Mouse (Mus musculus): Measurements from ENCODE around the gene Tbc1d1. TPM values are rescaled to one million over a fixed set of nuclear protein-coding genes. Genes with fewer than 3 reads are reported as not detected.
A peak's percentile ranks its signal among the peaks of the same experiment; 100 is the strongest.

Tbc1d1 gene
- polyA plus RNA-seq, 1 experiment from 2014 or later: 18.4 TPM

- Histone ChIP-seq H3K4me3 (no peak overlapping the region), H3K36me3 (no peaks in the 10 kb centered on the region), H3K9me3 (no peaks in the 10 kb centered on the region), H3K4me1 (no peaks in the 10 kb centered on the region), H3K4me2 (no peak overlapping the region), H3K27me3 (no peaks in the 10 kb centered on the region), H3K27ac (no peak overlapping the region), H3K9ac (no peak overlapping the region)
- 73% methylated on average over 5 of the region's 5 CpGs for WGBS
- ATAC-seq (ENCODE audit: insufficient number of reproducible peaks, low FRiP score, low TSS enrichment, low read depth): no peak
These were observed 56.1 kb downstream of the Tbc1d1 start for GRCm38 (mm10) chr5:64212206-64212605.

GRCm38 (mm10) chr5:64212619-64213018 is 56.5 kb downstream of the Tbc1d1 start:
- 75% methylated on average over 3 of the region's 3 CpGs for WGBS
- H3K27me3 ChIP-seq: no peaks in the 10 kb centered on the region
- H3K36me3 ChIP-seq: no peaks in the 10 kb centered on the region
- no peak overlapping the region for H3K27ac ChIP-seq
- no peak for ATAC-seq (ENCODE audit: insufficient number of reproducible peaks, low FRiP score, low TSS enrichment, low read depth)
- H3K4me3 ChIP-seq: no peak overlapping the region
- H3K4me1 ChIP-seq: no peaks in the 10 kb centered on the region
- no peak overlapping the region for H3K4me2 ChIP-seq
- H3K9me3 ChIP-seq: no peaks in the 10 kb centered on the region
- no peak overlapping the region for H3K9ac ChIP-seq

DNA sequence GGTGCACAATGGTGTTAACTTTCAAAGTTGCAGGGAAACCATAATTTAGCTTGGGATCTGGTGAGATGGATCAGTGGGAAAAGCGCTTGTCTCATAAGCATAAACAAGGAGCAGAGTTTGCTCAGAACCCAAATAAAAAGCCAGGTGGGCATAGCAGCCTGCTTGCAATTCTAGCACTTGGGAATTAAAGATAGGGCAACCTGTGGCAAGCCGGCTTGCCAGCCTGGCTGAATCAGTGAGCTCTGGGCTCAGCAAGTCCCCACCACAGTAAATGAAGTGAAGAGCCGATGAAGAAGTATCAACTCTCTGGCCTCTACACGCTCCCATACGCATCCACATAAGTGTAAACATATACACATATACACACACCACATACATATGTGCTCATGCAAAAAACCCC is 59.7 kb downstream of the Tbc1d1 start:
- no peak for ATAC-seq (ENCODE audit: insufficient number of reproducible peaks, low FRiP score, low TSS enrichment, low read depth)
- Histone ChIP-seq H3K9me3 (no peaks in the 10 kb centered on the region), H3K27ac (no peak overlapping the region), H3K36me3 (no peaks in the 10 kb centered on the region), H3K4me1 (peaks cover 6% of the 10 kb centered on the region; the same call in 1 of the 2 replicates), H3K9ac (no peak overlapping the region), H3K27me3 (no peaks in the 10 kb centered on the region), H3K4me2 (no peak overlapping the region), H3K4me3 (no peak overlapping the region)
- 94% methylated on average over 5 of the region's 5 CpGs for WGBS

- Histone ChIP-seq H3K4me1 (peaks cover 6% of the 10 kb centered on the region; the same call in 1 of the 2 replicates), H3K9me3 (no peaks in the 10 kb centered on the region), H3K36me3 (no peaks in the 10 kb centered on the region), H3K27ac (no peak overlapping the region), H3K27me3 (no peaks in the 10 kb centered on the region), H3K9ac (no peak overlapping the region), H3K4me2 (no peak overlapping the region), H3K4me3 (no peak overlapping the region)
- WGBS: 87% methylated on average over 4 of the region's 4 CpGs
- no peak for ATAC-seq (ENCODE audit: insufficient number of reproducible peaks, low FRiP score, low TSS enrichment, low read depth)
These were observed 60.2 kb downstream of the Tbc1d1 start for GRCm38 (mm10) chr5:64216326-64216725.

DNA sequence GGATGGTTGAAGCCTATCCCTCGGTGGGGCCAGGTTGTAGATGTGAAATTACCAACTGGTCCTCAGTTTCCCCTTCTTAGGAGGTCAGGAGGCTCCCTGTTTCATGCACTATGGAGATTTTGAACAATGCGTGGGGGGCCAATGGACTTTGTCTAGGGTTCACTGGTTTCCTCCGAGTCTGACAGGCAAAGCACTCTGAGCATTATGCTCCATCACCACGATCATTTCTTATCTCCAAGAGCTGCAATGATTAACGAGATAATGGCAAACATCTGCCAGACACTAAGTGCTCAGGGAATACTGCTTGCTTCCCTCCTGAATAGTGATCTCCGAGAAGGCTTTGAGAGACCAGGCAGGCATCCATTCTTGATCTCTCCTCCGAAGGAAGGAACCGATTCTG is 61.2 kb downstream of the Tbc1d1 start:
- Histone ChIP-seq H3K27ac (no peak overlapping the region), H3K9ac (no peak overlapping the region), H3K27me3 (no peaks in the 10 kb centered on the region), H3K9me3 (no peaks in the 10 kb centered on the region), H3K4me1 (peaks cover 6% of the 10 kb centered on the region; the same call in 1 of the 2 replicates), H3K4me3 (no peak overlapping the region), H3K36me3 (no peaks in the 10 kb centered on the region), H3K4me2 (no peak overlapping the region)
- WGBS: 67% methylated on average over 8 of the region's 8 CpGs
- no peak for ATAC-seq (ENCODE audit: insufficient number of reproducible peaks, low FRiP score, low TSS enrichment, low read depth)

GRCm38 (mm10) chr5:64217816-64218602 is 61.9 kb downstream of the Tbc1d1 start:
- H3K4me2 ChIP-seq: no peak overlapping the region
- no peak overlapping the region for H3K27ac ChIP-seq
- H3K27me3 ChIP-seq: no peaks in the 10 kb centered on the region
- ATAC-seq (ENCODE audit: insufficient number of reproducible peaks, low FRiP score, low TSS enrichment, low read depth): no peak
- H3K4me1 ChIP-seq: peaks cover 6% of the 10 kb centered on the region; the same call in 1 of the 2 replicates
- no peak overlapping the region for H3K4me3 ChIP-seq
- no peak overlapping the region for H3K9ac ChIP-seq
- WGBS: 48% methylated on average over 13 of the region's 13 CpGs
- H3K36me3 ChIP-seq: no peaks in the 10 kb centered on the region
- no peaks in the 10 kb centered on the region for H3K9me3 ChIP-seq

- H3K36me3 ChIP-seq: no peaks in the 10 kb centered on the region
- H3K4me3 ChIP-seq: no peak overlapping the region
- H3K4me1 ChIP-seq: peaks cover 6% of the 10 kb centered on the region; the same call in 1 of the 2 replicates
- H3K9ac ChIP-seq: no peak overlapping the region
- no peaks in the 10 kb centered on the region for H3K27me3 ChIP-seq
- no peaks in the 10 kb centered on the region for H3K9me3 ChIP-seq
- no peak overlapping the region for H3K4me2 ChIP-seq
- WGBS: 64% methylated on average over 7 of the region's 7 CpGs
- H3K27ac ChIP-seq: no peak overlapping the region
- ATAC-seq (ENCODE audit: insufficient number of reproducible peaks, low FRiP score, low TSS enrichment, low read depth): no peak
These were observed 62.5 kb downstream of the Tbc1d1 start for GRCm38 (mm10) chr5:64218603-64218999.

DNA sequence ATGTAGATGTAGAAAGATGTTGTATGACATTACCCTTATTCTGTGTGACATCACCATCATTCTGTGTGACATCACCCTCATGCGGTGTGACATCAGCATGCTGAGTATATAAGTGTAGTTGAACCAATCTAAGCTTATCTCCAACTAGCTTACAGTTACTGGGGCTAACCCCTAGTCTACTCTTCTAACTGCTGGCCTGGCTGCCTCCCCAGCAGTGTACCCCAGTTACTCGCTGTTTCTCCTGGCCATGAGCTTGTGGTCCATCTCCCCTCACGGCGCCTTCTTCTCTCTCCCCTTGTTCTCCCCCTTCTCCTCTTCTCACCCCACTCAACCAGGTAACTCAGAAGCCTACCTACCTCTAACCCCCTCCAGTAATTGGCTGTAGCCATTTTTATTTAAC is 64.7 kb downstream of the Tbc1d1 start:
- no peak overlapping the region for H3K4me3 ChIP-seq
- H3K27ac ChIP-seq: peak overlapping the region; percentile 48; the same call in 1 of the 2 replicates
- no peaks in the 10 kb centered on the region for H3K27me3 ChIP-seq
- ATAC-seq (ENCODE audit: insufficient number of reproducible peaks, low FRiP score, low TSS enrichment, low read depth): no peak
- no peaks in the 10 kb centered on the region for H3K36me3 ChIP-seq
- no peak overlapping the region for H3K4me2 ChIP-seq
- peaks cover 6% of the 10 kb centered on the region; the same call in 1 of the 2 replicates for H3K4me1 ChIP-seq
- no peaks in the 10 kb centered on the region for H3K9me3 ChIP-seq
- 96% methylated on average over 4 of the region's 4 CpGs for WGBS
- H3K9ac ChIP-seq: no peak overlapping the region

DNA sequence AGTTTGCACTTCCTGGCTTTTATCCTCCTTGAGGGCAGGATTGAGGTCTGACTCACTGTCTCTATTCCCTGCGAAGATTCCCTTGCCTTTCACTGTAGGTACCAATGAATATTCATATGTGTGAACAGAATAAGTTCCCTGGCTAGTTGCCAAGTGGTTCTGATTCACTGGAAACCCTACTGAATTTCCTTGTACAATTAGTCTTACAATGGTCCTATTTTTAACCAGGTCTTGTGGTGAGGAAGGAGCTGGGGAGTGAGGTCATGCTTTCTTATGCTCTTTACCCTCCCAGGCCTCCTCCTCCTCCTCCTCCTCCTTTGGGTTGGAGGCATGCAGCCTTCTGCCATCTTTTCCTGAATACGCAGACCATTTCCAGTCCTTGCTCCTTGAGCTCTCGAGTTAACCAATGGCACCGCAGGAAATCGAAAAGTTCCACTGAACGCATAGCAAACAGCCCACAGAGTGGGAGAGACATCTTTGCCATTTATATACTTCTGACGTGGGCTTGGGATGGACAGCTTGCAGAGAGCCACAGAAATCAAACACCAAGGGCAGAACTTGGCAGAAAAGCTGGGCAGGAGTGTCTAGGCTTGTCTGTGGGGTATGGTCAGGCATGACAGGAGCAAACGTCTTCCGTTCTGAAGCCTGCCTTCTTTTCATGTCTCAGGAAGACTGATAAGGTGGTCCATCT is 68.8 kb downstream of the Tbc1d1 start:
- 82% methylated on average over 9 of the region's 9 CpGs for WGBS
- no peak overlapping the region for H3K9ac ChIP-seq
- ATAC-seq (ENCODE audit: insufficient number of reproducible peaks, low FRiP score, low TSS enrichment, low read depth): no peak

GRCm38 (mm10) chr5:64228252-64228651 is 72.1 kb downstream of the Tbc1d1 start:
- Histone ChIP-seq H3K27ac (no peak overlapping the region), H3K36me3 (no peaks in the 10 kb centered on the region), H3K4me2 (no peak overlapping the region), H3K9ac (no peak overlapping the region), H3K4me3 (no peak overlapping the region), H3K4me1 (peaks cover 10% of the 10 kb centered on the region; the same call in 1 of the 2 replicates), H3K9me3 (no peaks in the 10 kb centered on the region), H3K27me3 (no peaks in the 10 kb centered on the region)
- ATAC-seq (ENCODE audit: insufficient number of reproducible peaks, low FRiP score, low TSS enrichment, low read depth): no peak
- WGBS: 71% methylated on average over 3 of the region's 3 CpGs

More for the DNA sequence above, 68.8 kb downstream of the Tbc1d1 start:
- Histone ChIP-seq H3K27ac (no peak overlapping the region), H3K4me2 (no peak overlapping the region), H3K27me3 (no peaks in the 10 kb centered on the region), H3K4me3 (no peak overlapping the region), H3K9me3 (no peaks in the 10 kb centered on the region), H3K4me1 (0 out of 2 replicates have a peak, but pooled peaks cover 2% of the 10 kb centered on the region), H3K36me3 (no peaks in the 10 kb centered on the region)

DNA sequence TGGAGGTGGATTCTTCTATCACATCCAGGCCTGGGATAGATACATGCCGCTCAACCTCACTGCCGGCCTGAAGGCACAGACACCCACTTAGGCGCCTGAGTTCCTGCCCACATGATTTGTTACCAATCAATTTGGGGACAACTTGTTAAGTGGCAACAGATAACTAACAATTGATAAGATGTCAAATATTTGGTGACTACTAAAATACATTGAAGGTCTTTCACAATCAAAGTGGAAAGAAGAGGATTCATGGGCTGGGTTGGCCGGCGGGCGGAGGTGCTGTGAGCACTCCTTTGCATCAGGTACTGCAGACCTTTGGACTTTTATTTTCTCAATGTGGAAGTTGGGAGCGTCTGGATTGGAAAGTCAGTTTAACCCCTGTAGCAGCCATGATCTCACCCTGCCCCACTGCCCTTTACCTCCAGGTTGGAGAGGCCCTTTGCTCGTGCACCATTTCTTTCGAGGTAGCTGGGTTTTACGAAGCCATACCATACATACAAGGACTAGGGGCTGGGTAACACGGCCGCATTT is 73.3 kb downstream of the Tbc1d1 start:
- Histone ChIP-seq H3K27me3 (no peaks in the 10 kb centered on the region), H3K36me3 (no peaks in the 10 kb centered on the region), H3K9ac (peak overlapping the region; percentile 40), H3K9me3 (no peaks in the 10 kb centered on the region), H3K4me1 (peaks cover 10% of the 10 kb centered on the region), H3K4me3 (peak overlapping the region; percentile 71), H3K27ac (peak overlapping the region; percentile 71), H3K4me2 (peak overlapping the region; percentile 87)
- no peak for ATAC-seq (ENCODE audit: insufficient number of reproducible peaks, low FRiP score, low TSS enrichment, low read depth)
- 45% methylated on average over 12 of the region's 12 CpGs for WGBS

DNA sequence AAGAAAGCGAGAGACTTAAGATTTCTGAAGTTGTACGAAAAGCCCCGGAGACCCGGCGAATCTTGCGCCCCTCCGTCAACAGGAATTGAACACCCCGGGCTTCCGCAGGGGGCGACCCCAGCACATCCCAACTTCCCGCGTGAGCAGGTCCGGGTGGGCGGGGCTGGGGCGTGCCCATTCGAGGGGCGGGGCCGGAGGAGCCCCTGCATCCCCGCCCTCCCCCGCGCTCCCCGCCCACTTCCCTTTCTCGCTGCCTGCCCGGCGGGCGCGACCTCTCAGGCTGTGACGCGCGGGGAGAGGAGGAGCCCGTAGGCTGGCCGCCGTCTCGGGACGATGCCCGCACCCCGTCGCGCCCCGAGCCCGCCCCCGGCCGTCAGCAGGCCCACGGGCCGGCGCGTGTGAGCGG is 74.0 kb downstream of the Tbc1d1 start:
- peak; percentile 89 for ATAC-seq (ENCODE audit: insufficient number of reproducible peaks, low FRiP score, low TSS enrichment, low read depth)
- Histone ChIP-seq H3K4me2 (peak overlapping the region; percentile 87), H3K9me3 (no peaks in the 10 kb centered on the region), H3K4me3 (peak overlapping the region; percentile 71), H3K9ac (peak overlapping the region; percentile 61), H3K4me1 (peaks cover 10% of the 10 kb centered on the region), H3K27ac (peak overlapping the region; percentile 82), H3K27me3 (no peaks in the 10 kb centered on the region), H3K36me3 (no peaks in the 10 kb centered on the region)
- under 1% methylated on average over 36 of the region's 48 CpGs for WGBS

Measured in limb, embryonic 15.5 days (tissue).